Mouse (Mus musculus) CD8-positive naive resting alpha-beta T cell, adult 57 days (primary cell): Measurements from ENCODE around the gene Pdgfc. TPM values are rescaled to one million over a fixed set of nuclear protein-coding genes. Genes with fewer than 3 reads are reported as not detected.

Source experiments
- total RNA-seq: library from RNA; stranded (reverse); gene quantifications from one replicate; pipeline ENCODE4 v1.2.4, GENCODE M21; 2023

Gene Pdgfc
- not detected for total RNA-seq

GRCm38 (mm10) chr3:81036151-81036553, at the start of gene Pdgfc:
Gene Pdgfc, plus strand, starts transcription at chr3:81036416.

Other genes starting within 250 kb of the Pdgfc start
- not detected for gene Gria2, start 233.6 kb upstream of the Pdgfc start, total RNA-seq
- gene Glrb, start 122.8 kb upstream of the Pdgfc start, total RNA-seq = not detected